Mouse (Mus musculus) liver, embryonic 16.5 days (tissue): ENCODE measurements around the gene Prr9. TPM values are rescaled to one million over a fixed set of nuclear protein-coding genes. Genes with fewer than 3 reads are reported as not detected.

Experiments
- ATAC-seq: fragments of 200-750 bp; cut with Nextera tagmentation; 2 replicates; pipeline ENCODE4 v1.8.0; 2017; ENCODE audit warnings: low read depth, mild to moderate bottlenecking, moderate number of reproducible peaks, moderate library complexity
- H3K27ac ChIP-seq: fragments of 300-500 bp; sonication (generic); 2 replicates; pipeline ENCODE4 v1.5.1; 2014; ENCODE audit warnings: mild to moderate bottlenecking, low read length
- H3K27me3 ChIP-seq: fragments of 300-500 bp; sonication (generic); 2 replicates; pipeline ENCODE4 v1.6.1; 2014; ENCODE audit warnings: low read depth, low read length, mixed read lengths; ENCODE audit not compliant: control insufficient read depth, insufficient read depth
- H3K36me3 ChIP-seq: fragments of 300-500 bp; sonication (generic); 2 replicates; pipeline ENCODE4 v1.6.1; 2014; ENCODE audit warnings: mild to moderate bottlenecking; ENCODE audit not compliant: control insufficient read depth, insufficient read depth
- H3K4me1 ChIP-seq: fragments of 300-500 bp; sonication (generic); 2 replicates; pipeline ENCODE4 v1.6.1; 2014; ENCODE audit warnings: low read depth, low read length, mixed read lengths; ENCODE audit not compliant: control insufficient read depth
- H3K4me2 ChIP-seq: fragments of 300-500 bp; sonication (generic); 2 replicates; pipeline ENCODE4 v1.6.1; 2014; ENCODE audit warnings: low read depth, low read length, mixed read lengths
- H3K4me3 ChIP-seq: fragments of 300-500 bp; sonication (generic); 2 replicates; pipeline ENCODE4 v1.5.1; 2014; ENCODE audit warnings: low read depth, mild to moderate bottlenecking, low read length
- H3K9ac ChIP-seq: fragments of 300-500 bp; sonication (generic); 2 replicates; pipeline ENCODE4 v1.6.1; 2014; ENCODE audit warnings: low read depth, low read length
- H3K9me3 ChIP-seq: fragments of 300-500 bp; sonication (generic); replicated peaks from 2 replicates; pipeline ENCODE4 v1.6.1; 2016; ENCODE audit warnings: low read length; ENCODE audit not compliant: control insufficient read depth
- WGBS: fragments of 180-500 bp; shearing (Covaris S2); extraction: QIAGEN DNeasy Blood & Tissue Kit; methylation state at CpG from one replicate; pipeline ENCODE4 v1.1.7; 2014; ENCODE audit not compliant: insufficient replicate concordance; 5-methylcytosine and 5-hydroxymethylcytosine counted together
- polyA plus RNA-seq: library from polyadenylated mRNA; unstranded; fragments of >200 nt; fragmentation: Nextera tagmentation; extraction: Ambion mirVana; gene quantifications from 2 replicates; pipeline ENCODE4 v1.2.1, GENCODE M21; 2015

Gene Prr9
- not detected in 2 replicates for polyA plus RNA-seq

GRCm38 (mm10) chr3:92123847-92124246 is at the start of gene Prr9:
Prr9 (minus strand) TSS chr3:92123947.
- Histone ChIP-seq H3K4me3 (no peak within 1 kb of the TSS), H3K4me1 (no peaks in the 10 kb centered on the region), H3K4me2 (no peak within 1 kb of the TSS), H3K27me3 (no peaks in the 10 kb centered on the region), H3K9me3 (no peaks in the 10 kb centered on the region), H3K36me3 (no peaks in the 10 kb centered on the region), H3K9ac (no peak within 1 kb of the TSS), H3K27ac (no peak within 1 kb of the TSS)
- ATAC-seq, result no peak
- 52% methylated on average over 5 of the region's 5 CpGs for WGBS

- no peak overlapping the region for H3K9ac ChIP-seq
- H3K4me2 ChIP-seq, result no peak overlapping the region
- no peaks in the 10 kb centered on the region for H3K27me3 ChIP-seq
- H3K4me1 ChIP-seq, result no peaks in the 10 kb centered on the region
- WGBS, result 64% methylated on average over 3 of the region's 3 CpGs
- H3K27ac ChIP-seq, result no peak overlapping the region
- no peaks in the 10 kb centered on the region for H3K9me3 ChIP-seq
- H3K36me3 ChIP-seq, result no peaks in the 10 kb centered on the region
- no peak overlapping the region for H3K4me3 ChIP-seq
- ATAC-seq, result no peak
These were observed 46.1 kb upstream of the Prr9 start for GRCm38 (mm10) chr3:92169847-92170246.

- Histone ChIP-seq H3K27me3 (no peaks in the 10 kb centered on the region), H3K9ac (no peak overlapping the region), H3K36me3 (no peaks in the 10 kb centered on the region), H3K27ac (no peak overlapping the region), H3K9me3 (no peaks in the 10 kb centered on the region), H3K4me2 (no peak overlapping the region), H3K4me3 (no peak overlapping the region), H3K4me1 (no peaks in the 10 kb centered on the region)
- ATAC-seq, result no peak
These were observed 29.6 kb upstream of the Prr9 start for GRCm38 (mm10) chr3:92153322-92153721.

- H3K27me3 ChIP-seq, result no peaks in the 10 kb centered on the region
- H3K4me3 ChIP-seq, result no peak overlapping the region
- WGBS, result 13% methylated on average over 8 of the region's 8 CpGs
- no peaks in the 10 kb centered on the region for H3K4me1 ChIP-seq
- H3K36me3 ChIP-seq, result no peaks in the 10 kb centered on the region
- no peak overlapping the region for H3K27ac ChIP-seq
- H3K9me3 ChIP-seq, result no peaks in the 10 kb centered on the region
- ATAC-seq, result peak; percentile 45; the same call in 1 of the 2 replicates
- H3K4me2 ChIP-seq, result no peak overlapping the region
- H3K9ac ChIP-seq, result no peak overlapping the region
These were observed 27.0 kb upstream of the Prr9 start for GRCm38 (mm10) chr3:92150631-92151277.

GRCm38 (mm10) chr3:92147913-92148312 is 24.2 kb upstream of the Prr9 start:
- Histone ChIP-seq H3K4me3 (no peak overlapping the region), H3K4me2 (no peak overlapping the region), H3K9ac (no peak overlapping the region), H3K9me3 (no peaks in the 10 kb centered on the region), H3K27ac (no peak overlapping the region), H3K4me1 (no peaks in the 10 kb centered on the region), H3K36me3 (no peaks in the 10 kb centered on the region), H3K27me3 (no peaks in the 10 kb centered on the region)
- ATAC-seq, result no peak
- 41% methylated on average over 5 of the region's 5 CpGs for WGBS

GRCm38 (mm10) chr3:92147420-92147819 is 23.7 kb upstream of the Prr9 start:
- H3K4me1 ChIP-seq, result no peaks in the 10 kb centered on the region
- H3K27me3 ChIP-seq, result no peaks in the 10 kb centered on the region
- no peak overlapping the region for H3K4me2 ChIP-seq
- no peak overlapping the region for H3K4me3 ChIP-seq
- no peak overlapping the region for H3K27ac ChIP-seq
- no peaks in the 10 kb centered on the region for H3K9me3 ChIP-seq
- WGBS, result 42% methylated on average over 2 of the region's 2 CpGs
- H3K36me3 ChIP-seq, result no peaks in the 10 kb centered on the region
- ATAC-seq, result no peak
- no peak overlapping the region for H3K9ac ChIP-seq

GRCm38 (mm10) chr3:92142644-92143043 is 18.9 kb upstream of the Prr9 start, which contains the start of gene Lelp1:
Lelp1 (minus strand) TSS chr3:92142744.
- no peak within 1 kb of the TSS for H3K27ac ChIP-seq
- no peak within 1 kb of the TSS for H3K4me3 ChIP-seq
- no peaks in the 10 kb centered on the region for H3K36me3 ChIP-seq
- no peak within 1 kb of the TSS for H3K4me2 ChIP-seq
- H3K27me3 ChIP-seq, result no peaks in the 10 kb centered on the region
- no peaks in the 10 kb centered on the region for H3K4me1 ChIP-seq
- WGBS, result 39% methylated on average over 1 of the region's 1 CpGs
- H3K9me3 ChIP-seq, result no peaks in the 10 kb centered on the region
- no peak within 1 kb of the TSS for H3K9ac ChIP-seq
- ATAC-seq, result no peak

GRCm38 (mm10) chr3:92120902-92121301 is 2.8 kb downstream of the Prr9 start:
- no peak for ATAC-seq
- H3K9ac ChIP-seq, result no peak overlapping the region
- H3K36me3 ChIP-seq, result no peaks in the 10 kb centered on the region
- WGBS, result 55% methylated on average over 3 of the region's 3 CpGs
- H3K27me3 ChIP-seq, result no peaks in the 10 kb centered on the region
- no peak overlapping the region for H3K4me2 ChIP-seq
- no peaks in the 10 kb centered on the region for H3K9me3 ChIP-seq
- H3K27ac ChIP-seq, result no peak overlapping the region
- H3K4me3 ChIP-seq, result no peak overlapping the region
- H3K4me1 ChIP-seq, result no peaks in the 10 kb centered on the region

- Histone ChIP-seq H3K27ac (no peak overlapping the region), H3K27me3 (no peaks in the 10 kb centered on the region), H3K9ac (no peak overlapping the region), H3K4me1 (no peaks in the 10 kb centered on the region), H3K4me3 (no peak overlapping the region), H3K4me2 (no peak overlapping the region), H3K36me3 (no peaks in the 10 kb centered on the region), H3K9me3 (no peaks in the 10 kb centered on the region)
- 19% methylated on average over 3 of the region's 3 CpGs for WGBS
- no peak for ATAC-seq
These were observed 5.8 kb downstream of the Prr9 start for GRCm38 (mm10) chr3:92117930-92118329.
